Mouse (Mus musculus): ENCODE data around the gene Sbds. TPM values are rescaled to one million over a fixed set of nuclear protein-coding genes. Genes with fewer than 3 reads are reported as not detected.

Sbds gene
- polyA plus RNA-seq, 1 experiment from 2014 or later: 105 TPM

DNA sequence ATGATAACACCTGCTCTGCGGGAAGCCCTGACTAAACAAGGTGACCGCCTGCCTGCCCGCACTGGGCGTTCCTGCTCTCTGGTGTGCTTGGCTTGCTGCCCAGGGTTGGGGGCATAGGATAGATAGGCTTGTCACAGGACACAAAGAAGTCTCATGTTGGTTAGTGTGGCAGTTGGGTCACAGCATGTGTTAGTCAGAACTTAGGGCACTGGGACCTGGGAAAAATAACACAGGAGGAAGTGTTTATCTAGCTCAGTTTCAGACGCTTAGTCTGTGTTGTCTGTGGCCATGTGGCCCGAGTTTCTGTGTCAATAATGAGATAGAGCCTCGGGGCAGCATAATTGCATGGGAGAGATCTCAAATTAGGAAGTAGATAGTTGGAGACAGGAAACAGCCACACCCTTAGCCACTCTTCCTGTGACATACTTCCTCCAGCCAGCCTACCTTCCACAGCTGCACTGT, 22.7 kb upstream of the Sbds start:
- no peak for ATAC-seq

DNA sequence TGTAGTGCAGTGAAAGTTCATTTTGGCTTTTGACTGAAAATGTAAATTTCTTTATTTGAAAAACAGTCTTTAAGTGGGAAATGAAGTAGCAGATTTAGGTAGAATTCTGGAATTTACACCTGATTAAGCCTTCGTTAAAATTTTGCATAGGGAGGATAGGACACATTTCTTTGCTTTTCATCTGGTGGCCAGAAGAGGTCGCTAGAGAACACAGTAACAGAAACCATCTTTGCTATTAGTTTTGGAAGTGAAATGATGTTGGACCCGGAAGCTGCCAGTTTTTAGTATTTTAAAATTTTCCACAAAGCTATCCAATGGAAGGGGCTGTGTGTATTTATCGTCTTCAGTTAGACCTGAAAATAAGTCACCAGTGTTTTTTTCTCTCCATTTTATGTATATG, 20.2 kb upstream of the Sbds start:
- 61% methylated on average over 4 of the region's 4 CpGs for WGBS

More for the DNA sequence above, 22.7 kb upstream of the Sbds start:
- H3K4me3 ChIP-seq (ENCODE audit: low read depth, low read length): no peak overlapping the region
- no peaks in the 10 kb centered on the region for H3K9me3 ChIP-seq (ENCODE audit: control insufficient read depth)
- H3K4me2 ChIP-seq (replicated peaks; ENCODE audit: low read depth): no peak overlapping the region
- no peak overlapping the region for H3K9ac ChIP-seq (ENCODE audit: low read depth, low read length)
- H3K36me3 ChIP-seq (ENCODE audit: control insufficient read depth, insufficient read depth): peaks cover 48% of the 10 kb centered on the region
- H3K27me3 ChIP-seq (replicated peaks; ENCODE audit: control insufficient read depth, insufficient read depth, low read length): no peaks in the 10 kb centered on the region
- 81% methylated on average over 7 of the region's 7 CpGs for WGBS
- no peak for TF ChIP-seq CTCF (IDR thresholded peaks at IDR 0.05; ENCODE audit: low read depth)
- no peaks in the 10 kb centered on the region for H3K4me1 ChIP-seq (replicated peaks; ENCODE audit: control insufficient read depth, insufficient read depth, low read length)
- no peak overlapping the region for H3K27ac ChIP-seq (ENCODE audit: low read depth, low read length)

GRCm38 (mm10) chr5:130273046-130273445, 17.7 kb upstream of the Sbds start:
- no peak overlapping the region for H3K4me2 ChIP-seq (replicated peaks; ENCODE audit: low read depth)
- H3K27me3 ChIP-seq (replicated peaks; ENCODE audit: control insufficient read depth, insufficient read depth, low read length): no peaks in the 10 kb centered on the region
- H3K9ac ChIP-seq (ENCODE audit: low read depth, low read length): no peak overlapping the region
- ATAC-seq: no peak
- 82% methylated on average over 6 of the region's 6 CpGs for WGBS
- no peaks in the 10 kb centered on the region for H3K4me1 ChIP-seq (replicated peaks; ENCODE audit: control insufficient read depth, insufficient read depth, low read length)
- no peak overlapping the region for H3K27ac ChIP-seq (ENCODE audit: low read depth, low read length)
- no peak overlapping the region for H3K4me3 ChIP-seq (ENCODE audit: low read depth, low read length)
- peaks cover 51% of the 10 kb centered on the region for H3K36me3 ChIP-seq (ENCODE audit: control insufficient read depth, insufficient read depth)
- TF ChIP-seq CTCF (IDR thresholded peaks at IDR 0.05; ENCODE audit: low read depth): no peak
- H3K9me3 ChIP-seq (ENCODE audit: control insufficient read depth): no peaks in the 10 kb centered on the region

More for the DNA sequence above, 20.2 kb upstream of the Sbds start:
- no peaks in the 10 kb centered on the region for H3K9me3 ChIP-seq (ENCODE audit: control insufficient read depth)
- no peak for ATAC-seq
- no peaks in the 10 kb centered on the region for H3K4me1 ChIP-seq (replicated peaks; ENCODE audit: control insufficient read depth, insufficient read depth, low read length)
- H3K27me3 ChIP-seq (replicated peaks; ENCODE audit: control insufficient read depth, insufficient read depth, low read length): no peaks in the 10 kb centered on the region
- H3K9ac ChIP-seq (ENCODE audit: low read depth, low read length): no peak overlapping the region
- peaks cover 44% of the 10 kb centered on the region for H3K36me3 ChIP-seq (ENCODE audit: control insufficient read depth, insufficient read depth)
- H3K4me3 ChIP-seq (ENCODE audit: low read depth, low read length): no peak overlapping the region
- no peak overlapping the region for H3K4me2 ChIP-seq (replicated peaks; ENCODE audit: low read depth)
- no peak overlapping the region for H3K27ac ChIP-seq (ENCODE audit: low read depth, low read length)
- peak; percentile 82 for TF ChIP-seq CTCF (IDR thresholded peaks at IDR 0.05; ENCODE audit: low read depth)

GRCm38 (mm10) chr5:130272344-130272743, 17.0 kb upstream of the Sbds start:
- Histone ChIP-seq H3K9me3 (ENCODE audit: control insufficient read depth) (no peaks in the 10 kb centered on the region), H3K27ac (ENCODE audit: low read depth, low read length) (no peak overlapping the region), H3K36me3 (ENCODE audit: control insufficient read depth, insufficient read depth) (peaks cover 51% of the 10 kb centered on the region), H3K4me1 (replicated peaks; ENCODE audit: control insufficient read depth, insufficient read depth, low read length) (no peaks in the 10 kb centered on the region), H3K4me2 (replicated peaks; ENCODE audit: low read depth) (no peak overlapping the region), H3K9ac (ENCODE audit: low read depth, low read length) (no peak overlapping the region), H3K4me3 (ENCODE audit: low read depth, low read length) (no peak overlapping the region), H3K27me3 (replicated peaks; ENCODE audit: control insufficient read depth, insufficient read depth, low read length) (no peaks in the 10 kb centered on the region)
- TF ChIP-seq CTCF (IDR thresholded peaks at IDR 0.05; ENCODE audit: low read depth): peak; percentile 52
- 100% methylated on average over 1 of the region's 1 CpGs for WGBS
- ATAC-seq: no peak

- peaks cover 41% of the 10 kb centered on the region for H3K36me3 ChIP-seq (ENCODE audit: control insufficient read depth, insufficient read depth)
- no peaks in the 10 kb centered on the region for H3K9me3 ChIP-seq (ENCODE audit: control insufficient read depth)
- H3K4me1 ChIP-seq (replicated peaks; ENCODE audit: control insufficient read depth, insufficient read depth, low read length): no peaks in the 10 kb centered on the region
- H3K4me2 ChIP-seq (replicated peaks; ENCODE audit: low read depth): no peak overlapping the region
- ATAC-seq: no peak
- no peak for TF ChIP-seq CTCF (IDR thresholded peaks at IDR 0.05; ENCODE audit: low read depth)
- H3K9ac ChIP-seq (ENCODE audit: low read depth, low read length): no peak overlapping the region
- 81% methylated on average over 11 of the region's 11 CpGs for WGBS
- no peak overlapping the region for H3K4me3 ChIP-seq (ENCODE audit: low read depth, low read length)
- no peaks in the 10 kb centered on the region for H3K27me3 ChIP-seq (replicated peaks; ENCODE audit: control insufficient read depth, insufficient read depth, low read length)
- H3K27ac ChIP-seq (ENCODE audit: low read depth, low read length): no peak overlapping the region
These were observed 13.6 kb upstream of the Sbds start for GRCm38 (mm10) chr5:130268976-130269375.

DNA sequence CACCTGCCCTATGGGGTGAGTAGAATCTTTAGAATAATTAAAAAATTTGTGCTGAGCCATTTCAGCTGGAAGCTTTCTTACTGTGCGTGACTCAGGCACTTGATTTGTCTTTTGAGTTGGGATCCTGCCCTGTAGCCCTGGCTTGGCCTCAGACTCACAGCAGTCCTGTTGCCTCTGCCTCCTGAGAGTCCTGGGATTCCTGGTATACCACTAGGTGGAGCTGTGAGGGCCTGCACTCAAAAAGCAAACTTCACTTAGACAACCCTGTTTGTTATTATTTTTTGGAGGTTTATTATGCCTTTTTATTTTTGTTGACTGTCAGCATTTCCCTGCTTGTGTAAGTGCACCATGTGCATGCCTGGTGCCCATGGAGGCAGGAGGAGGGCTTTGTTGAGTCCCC, 12.0 kb upstream of the Sbds start:
- no peaks in the 10 kb centered on the region for H3K4me1 ChIP-seq (replicated peaks; ENCODE audit: control insufficient read depth, insufficient read depth, low read length)
- WGBS: 91% methylated on average over 1 of the region's 1 CpGs
- peaks cover 36% of the 10 kb centered on the region for H3K36me3 ChIP-seq (ENCODE audit: control insufficient read depth, insufficient read depth)
- no peak for ATAC-seq
- H3K4me2 ChIP-seq (replicated peaks; ENCODE audit: low read depth): no peak overlapping the region
- no peak overlapping the region for H3K27ac ChIP-seq (ENCODE audit: low read depth, low read length)
- no peaks in the 10 kb centered on the region for H3K9me3 ChIP-seq (ENCODE audit: control insufficient read depth)
- peak; percentile 71 for TF ChIP-seq CTCF (IDR thresholded peaks at IDR 0.05; ENCODE audit: low read depth)
- H3K4me3 ChIP-seq (ENCODE audit: low read depth, low read length): no peak overlapping the region
- no peak overlapping the region for H3K9ac ChIP-seq (ENCODE audit: low read depth, low read length)
- no peaks in the 10 kb centered on the region for H3K27me3 ChIP-seq (replicated peaks; ENCODE audit: control insufficient read depth, insufficient read depth, low read length)

DNA sequence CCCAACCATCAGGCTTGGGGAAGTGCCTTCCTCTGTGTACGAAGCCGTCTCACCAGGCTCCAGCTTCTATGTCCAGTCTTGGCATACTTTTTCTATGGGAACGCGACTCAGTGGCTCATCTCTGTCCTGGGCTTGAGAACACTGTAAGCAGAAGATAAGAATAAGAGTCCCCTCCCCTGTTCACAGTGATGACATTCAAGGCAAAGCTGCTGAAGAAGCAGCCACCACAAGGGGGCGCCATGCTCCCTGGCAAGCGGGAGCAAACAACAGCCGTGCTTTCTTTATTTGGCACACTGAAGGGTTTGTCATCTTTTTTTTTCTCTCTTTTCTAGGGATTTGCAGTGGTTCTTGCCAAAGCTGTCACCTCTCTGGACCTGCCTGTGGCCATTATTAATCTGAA, 11.3 kb upstream of the Sbds start:
- no peaks in the 10 kb centered on the region for H3K4me1 ChIP-seq (replicated peaks; ENCODE audit: control insufficient read depth, insufficient read depth, low read length)
- H3K36me3 ChIP-seq (ENCODE audit: control insufficient read depth, insufficient read depth): peaks cover 35% of the 10 kb centered on the region
- no peak overlapping the region for H3K4me2 ChIP-seq (replicated peaks; ENCODE audit: low read depth)
- no peaks in the 10 kb centered on the region for H3K9me3 ChIP-seq (ENCODE audit: control insufficient read depth)
- peak; percentile 64 for TF ChIP-seq CTCF (IDR thresholded peaks at IDR 0.05; ENCODE audit: low read depth)
- no peak overlapping the region for H3K4me3 ChIP-seq (ENCODE audit: low read depth, low read length)
- no peak overlapping the region for H3K27ac ChIP-seq (ENCODE audit: low read depth, low read length)
- WGBS: 87% methylated on average over 7 of the region's 7 CpGs
- ATAC-seq: no peak
- H3K27me3 ChIP-seq (replicated peaks; ENCODE audit: control insufficient read depth, insufficient read depth, low read length): no peaks in the 10 kb centered on the region
- H3K9ac ChIP-seq (ENCODE audit: low read depth, low read length): no peak overlapping the region
